Mouse (Mus musculus) liver, embryonic 15.5 days (tissue): ENCODE results near the gene Aifm3. TPM values are rescaled to one million over a fixed set of nuclear protein-coding genes. Genes with fewer than 3 reads are reported as not detected.
"Not testable (repeated sequence)": the region's sequence is repeated elsewhere in the genome, so short reads cannot be mapped to it uniquely, and the experiment has no call there.

Experiments
- ATAC-seq: fragments of 200-750 bp; cut with Nextera tagmentation; 2 replicates; pipeline ENCODE4 v1.8.0; 2017; ENCODE audit warnings: moderate number of reproducible peaks, mild to moderate bottlenecking, moderate library complexity; ENCODE audit not compliant: insufficient read depth
- H3K27ac ChIP-seq: fragments of 300-500 bp; sonication (generic); replicated peaks from 2 replicates; pipeline ENCODE4 v1.5.1; 2015; ENCODE audit warnings: mild to moderate bottlenecking, inconsistent platforms
- H3K27me3 ChIP-seq: fragments of 300-500 bp; sonication (generic); 2 replicates; pipeline ENCODE4 v1.6.1; 2015; ENCODE audit warnings: mild to moderate bottlenecking, inconsistent platforms
- H3K36me3 ChIP-seq: fragments of 300-500 bp; sonication (generic); replicated peaks from 2 replicates; pipeline ENCODE4 v1.6.1; 2015; ENCODE audit warnings: moderate library complexity, mild to moderate bottlenecking, inconsistent platforms
- H3K4me1 ChIP-seq: fragments of 300-500 bp; sonication (generic); replicated peaks from 2 replicates; pipeline ENCODE4 v1.6.1; 2015; ENCODE audit warnings: inconsistent platforms
- H3K4me2 ChIP-seq: fragments of 300-500 bp; sonication (generic); 2 replicates; pipeline ENCODE4 v1.6.1; 2015; ENCODE audit warnings: moderate library complexity, mild to moderate bottlenecking, inconsistent platforms
- H3K4me3 ChIP-seq: fragments of 300-500 bp; sonication (generic); replicated peaks from 2 replicates; pipeline ENCODE4 v1.5.1; 2015; ENCODE audit warnings: mild to moderate bottlenecking, inconsistent platforms
- H3K9ac ChIP-seq: fragments of 300-500 bp; sonication (generic); 2 replicates; pipeline ENCODE4 v1.6.1; 2015; ENCODE audit warnings: moderate library complexity, mild to moderate bottlenecking, inconsistent platforms
- H3K9me3 ChIP-seq: fragments of 300-500 bp; sonication (generic); replicated peaks from 2 replicates; pipeline ENCODE4 v1.6.1; 2016; ENCODE audit warnings: inconsistent platforms
- WGBS: fragments of 180-500 bp; shearing (Covaris S2); methylation state at CpG from one replicate; pipeline ENCODE4 v1.1.7; 2015; ENCODE audit warnings: mixed read lengths; ENCODE audit not compliant: insufficient replicate concordance; 5-methylcytosine and 5-hydroxymethylcytosine counted together
- polyA plus RNA-seq: library from polyadenylated mRNA; unstranded; fragments of >200 nt; fragmentation: Nextera tagmentation; extraction: Ambion mirVana; gene quantifications from 2 replicates; pipeline ENCODE4 v1.2.1, GENCODE M21; 2015

Gene Aifm3
- polyA plus RNA-seq, 1 experiment from 2014 or later, result 2.3 TPM

GRCm38 (mm10) chr16:17527606-17528005 lies 38.2 kb downstream of the Aifm3 start:
- H3K9me3 ChIP-seq, result no peaks in the 10 kb centered on the region
- H3K27ac ChIP-seq, result no peak overlapping the region
- H3K4me1 ChIP-seq, result peaks cover 30% of the 10 kb centered on the region
- H3K4me3 ChIP-seq, result no peak overlapping the region
- no peak overlapping the region for H3K9ac ChIP-seq
- no peak for ATAC-seq
- peaks cover 61% of the 10 kb centered on the region for H3K36me3 ChIP-seq
- H3K4me2 ChIP-seq, result no peak overlapping the region
- H3K27me3 ChIP-seq, result no peaks in the 10 kb centered on the region

GRCm38 (mm10) chr16:17528276-17528675 lies 38.9 kb downstream of the Aifm3 start:
- 88% methylated on average over 13 of the region's 13 CpGs for WGBS
- H3K36me3 ChIP-seq, result peaks cover 55% of the 10 kb centered on the region

GRCm38 (mm10) chr16:17529981-17530586 lies 40.7 kb downstream of the Aifm3 start:
- WGBS, result 9% methylated on average over 17 of the region's 17 CpGs
- Histone ChIP-seq H3K9me3 (no peaks in the 10 kb centered on the region), H3K9ac (peak overlapping the region; percentile 79), H3K27ac (peak overlapping the region; percentile 98), H3K4me3 (peak overlapping the region; percentile 86), H3K4me1 (peaks cover 31% of the 10 kb centered on the region), H3K36me3 (peaks cover 40% of the 10 kb centered on the region), H3K4me2 (peak overlapping the region; percentile 97), H3K27me3 (no peaks in the 10 kb centered on the region)
- no peak for ATAC-seq

More at GRCm38 (mm10) chr16:17528276-17528675, 38.9 kb downstream of the Aifm3 start:
- no peak overlapping the region for H3K4me2 ChIP-seq
- ATAC-seq, result no peak
- H3K27me3 ChIP-seq, result no peaks in the 10 kb centered on the region
- H3K27ac ChIP-seq, result no peak overlapping the region
- H3K4me1 ChIP-seq, result peaks cover 31% of the 10 kb centered on the region
- H3K9ac ChIP-seq, result no peak overlapping the region
- H3K9me3 ChIP-seq, result no peaks in the 10 kb centered on the region
- no peak overlapping the region for H3K4me3 ChIP-seq

- H3K9me3 ChIP-seq, result no peaks in the 10 kb centered on the region
- H3K27ac ChIP-seq, result peak within 1 kb of the TSS; percentile 98
- H3K4me2 ChIP-seq, result peak within 1 kb of the TSS; percentile 97
- peak; percentile 94 for ATAC-seq
- H3K4me3 ChIP-seq, result peak within 1 kb of the TSS; percentile 86
- H3K27me3 ChIP-seq, result no peaks in the 10 kb centered on the region
- peaks cover 31% of the 10 kb centered on the region for H3K4me1 ChIP-seq
- WGBS, result under 1% methylated on average over 67 of the region's 67 CpGs
- H3K36me3 ChIP-seq, result peaks cover 33% of the 10 kb centered on the region
- H3K9ac ChIP-seq, result peak within 1 kb of the TSS; percentile 79
These were observed 41.4 kb downstream of the Aifm3 start, which contains the start of gene Thap7 for GRCm38 (mm10) chr16:17530640-17531288. TSS of gene Thap7 (minus strand) at chr16:17531136.

GRCm38 (mm10) chr16:17532271-17532670 lies 42.9 kb downstream of the Aifm3 start:
- Histone ChIP-seq H3K27me3 (no peaks in the 10 kb centered on the region), H3K4me3 (no peak overlapping the region), H3K9me3 (no peaks in the 10 kb centered on the region), H3K4me1 (peaks cover 31% of the 10 kb centered on the region), H3K9ac (no peak overlapping the region), H3K27ac (no peak overlapping the region), H3K36me3 (peaks cover 18% of the 10 kb centered on the region), H3K4me2 (no peak overlapping the region)
- ATAC-seq, result no peak
- 53% methylated on average over 4 of the region's 4 CpGs for WGBS

- no peak for ATAC-seq
- H3K4me2 ChIP-seq, result no peak overlapping the region
- no peak overlapping the region for H3K27ac ChIP-seq
- no peaks in the 10 kb centered on the region for H3K9me3 ChIP-seq
- 56% methylated on average over 14 of the region's 14 CpGs for WGBS
- H3K9ac ChIP-seq, result no peak overlapping the region
- H3K4me1 ChIP-seq, result peaks cover 31% of the 10 kb centered on the region
- peaks cover 13% of the 10 kb centered on the region for H3K36me3 ChIP-seq
- H3K4me3 ChIP-seq, result no peak overlapping the region
- no peaks in the 10 kb centered on the region for H3K27me3 ChIP-seq
These were observed 43.4 kb downstream of the Aifm3 start for GRCm38 (mm10) chr16:17532676-17533329.

- no peaks in the 10 kb centered on the region for H3K9me3 ChIP-seq
- no peak overlapping the region for H3K9ac ChIP-seq
- no peaks in the 10 kb centered on the region for H3K36me3 ChIP-seq
- no peak overlapping the region for H3K27ac ChIP-seq
- peaks cover 22% of the 10 kb centered on the region for H3K27me3 ChIP-seq
- no peak overlapping the region for H3K4me3 ChIP-seq
- WGBS, result 63% methylated on average over 3 of the region's 3 CpGs
- H3K4me2 ChIP-seq, result no peak overlapping the region
- no peak for ATAC-seq
- H3K4me1 ChIP-seq, result peaks cover 11% of the 10 kb centered on the region
These were observed 47.2 kb downstream of the Aifm3 start for GRCm38 (mm10) chr16:17536584-17536983.

- Histone ChIP-seq H3K36me3 (no peaks in the 10 kb centered on the region), H3K27me3 (peaks cover 29% of the 10 kb centered on the region), H3K9ac (no peak overlapping the region), H3K4me3 (no peak overlapping the region), H3K4me2 (no peak overlapping the region), H3K27ac (no peak overlapping the region), H3K4me1 (no peaks in the 10 kb centered on the region), H3K9me3 (no peaks in the 10 kb centered on the region)
- ATAC-seq, result no peak
- WGBS, result 49% methylated on average over 2 of the region's 2 CpGs
These were observed 53.2 kb downstream of the Aifm3 start for GRCm38 (mm10) chr16:17542632-17543031.

GRCm38 (mm10) chr16:17552837-17553236 lies 63.4 kb downstream of the Aifm3 start:
- WGBS, result 48% methylated on average over 7 of the region's 7 CpGs
- Histone ChIP-seq H3K27me3 (no peaks in the 10 kb centered on the region), H3K9ac (no peak overlapping the region), H3K4me3 (no peak overlapping the region), H3K4me1 (peaks cover 32% of the 10 kb centered on the region), H3K4me2 (no peak overlapping the region), H3K36me3 (no peaks in the 10 kb centered on the region), H3K9me3 (no peaks in the 10 kb centered on the region), H3K27ac (no peak overlapping the region)
- no peak for ATAC-seq

GRCm38 (mm10) chr16:17553910-17554685 lies 64.7 kb downstream of the Aifm3 start:
- WGBS, result 9% methylated on average over 18 of the region's 18 CpGs
- peak overlapping the region; percentile 75 for H3K27ac ChIP-seq
- peak overlapping the region; percentile 39 for H3K9ac ChIP-seq

GRCm38 (mm10) chr16:17554702-17555101 lies 65.3 kb downstream of the Aifm3 start:
- peak; percentile 51 for ATAC-seq
- H3K27me3 ChIP-seq, result not testable (repeated sequence)
- H3K4me3 ChIP-seq, result peak overlapping the region; percentile 47

More at GRCm38 (mm10) chr16:17553910-17554685, 64.7 kb downstream of the Aifm3 start:
- Histone ChIP-seq H3K4me2 (peak overlapping the region; percentile 81), H3K4me1 (peaks cover 43% of the 10 kb centered on the region), H3K36me3 (no peaks in the 10 kb centered on the region), H3K4me3 (peak overlapping the region; percentile 47), H3K9me3 (no peaks in the 10 kb centered on the region), H3K27me3 (peaks cover 1% of the 10 kb centered on the region; the same call in 1 of the 2 replicates)
- peak; percentile 85 for ATAC-seq

More at GRCm38 (mm10) chr16:17554702-17555101, 65.3 kb downstream of the Aifm3 start:
- whole genome bisulfite sequencing, result 12% methylated on average over 4 of the region's 4 CpGs
- peak overlapping the region; percentile 81 for H3K4me2 ChIP-seq
- peak overlapping the region; percentile 39 for H3K9ac ChIP-seq
- peak overlapping the region; percentile 75 for H3K27ac ChIP-seq
- H3K9me3 ChIP-seq, H3K36me3 ChIP-seq: not testable (repeated sequence)
- peaks cover 47% of the 10 kb centered on the region for H3K4me1 ChIP-seq
